Mouse (Mus musculus): ENCODE results near the gene Yjefn3.

Yjefn3 gene

DNA sequence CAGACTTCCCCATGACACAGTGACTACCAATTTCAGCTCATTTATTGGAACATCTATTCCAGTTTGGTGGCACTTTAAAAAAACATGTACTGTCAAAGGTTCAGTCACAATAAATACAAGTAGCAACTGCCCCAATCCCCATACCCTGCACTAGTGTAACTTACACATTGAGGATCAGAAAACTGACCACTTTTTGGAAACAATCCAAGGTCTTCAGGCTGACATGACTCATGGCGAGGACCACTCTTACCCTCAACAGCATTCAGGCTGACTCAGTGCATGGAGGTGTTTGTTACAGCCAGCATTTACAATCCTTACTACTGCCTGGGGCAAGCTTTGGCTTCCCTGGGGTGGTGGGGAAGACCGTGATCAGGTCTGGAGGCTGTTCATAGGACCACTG, 4.6 kb upstream of the Yjefn3 start:
- no peak for DNase-seq (ENCODE audit: low spot score in 2 of 2)

DNA sequence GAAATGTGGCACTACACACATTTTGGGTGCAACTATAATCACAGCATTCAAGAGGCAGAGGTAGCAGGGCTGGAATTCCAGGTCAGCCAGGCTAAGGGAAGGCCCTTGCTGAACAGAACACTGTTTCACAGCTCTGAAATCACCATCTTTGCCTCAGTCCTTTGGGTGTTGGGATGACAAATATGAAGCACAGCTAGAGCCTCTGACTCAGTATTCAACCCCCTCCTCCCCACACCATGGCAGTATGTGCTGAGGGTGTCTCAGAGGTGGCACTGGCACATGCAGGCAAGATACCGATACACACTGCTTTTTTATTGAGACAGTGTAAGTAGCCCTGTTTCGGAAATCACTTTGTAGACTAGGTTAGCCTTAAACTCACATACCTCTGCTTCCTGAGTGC, 3.7 kb upstream of the Yjefn3 start:
- no peak for DNase-seq (ENCODE audit: low spot score in 2 of 2)

DNA sequence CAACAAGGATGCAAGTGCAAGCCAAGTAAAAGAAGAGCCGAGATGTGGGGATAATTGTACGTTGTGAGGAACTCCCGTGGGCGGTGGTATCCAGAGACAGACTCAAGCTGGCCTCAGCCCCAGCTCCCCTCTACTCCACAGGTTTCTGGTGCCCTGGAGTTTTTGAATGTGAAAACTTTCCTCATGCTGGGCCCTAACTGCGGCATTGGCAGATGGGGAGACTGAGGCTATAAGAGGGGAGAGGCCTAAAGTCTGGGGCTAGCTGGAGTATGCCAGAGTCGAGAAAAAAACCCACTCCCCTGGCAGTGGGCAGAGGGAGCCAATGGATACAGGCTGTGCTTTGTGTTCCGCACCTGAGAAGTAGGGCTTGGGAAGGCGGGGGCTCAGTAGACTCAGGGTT, 1.6 kb upstream of the Yjefn3 start:
- DNase-seq (ENCODE audit: low spot score in 2 of 2), result no peak

- DNase-seq (ENCODE audit: low spot score in 2 of 2), result peak; percentile 99
These were observed 591 bp upstream of the Yjefn3 start for GRCm38 (mm10) chr8:69903063-69903542.

- DNase-seq (ENCODE audit: low spot score in 2 of 2), result peak; percentile 94
These were observed 889 bp downstream of the Yjefn3 start for GRCm38 (mm10) chr8:69901484-69902162.

DNA sequence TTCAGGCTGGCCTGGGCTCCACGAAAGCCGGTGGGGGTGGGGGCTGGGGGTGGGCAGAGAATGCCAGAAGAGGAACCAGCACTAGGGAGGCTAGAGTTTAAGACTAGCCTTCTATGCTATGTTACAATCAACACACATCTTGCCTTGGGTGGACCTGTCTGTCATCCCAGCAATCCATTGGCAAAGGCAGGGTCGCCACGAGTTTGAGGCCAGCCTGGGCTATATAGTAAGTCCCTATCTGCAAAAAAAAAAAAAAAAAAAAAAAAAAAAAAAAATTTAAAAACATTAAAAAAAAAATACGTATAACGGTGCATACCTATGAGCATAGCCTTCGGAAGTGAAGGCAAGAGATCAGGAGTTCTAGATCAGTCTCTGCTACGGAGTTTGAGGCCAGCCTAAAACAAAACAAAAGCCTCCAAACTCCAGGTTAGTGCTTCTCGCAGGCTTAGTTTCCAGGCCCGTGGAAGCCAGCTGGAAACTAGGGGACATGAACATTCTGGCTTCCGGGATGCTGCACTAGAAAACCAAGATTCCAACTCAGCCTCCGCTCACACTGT, 1.5 kb downstream of the Yjefn3 start:
- no peak for DNase-seq (ENCODE audit: low spot score in 2 of 2)

DNA sequence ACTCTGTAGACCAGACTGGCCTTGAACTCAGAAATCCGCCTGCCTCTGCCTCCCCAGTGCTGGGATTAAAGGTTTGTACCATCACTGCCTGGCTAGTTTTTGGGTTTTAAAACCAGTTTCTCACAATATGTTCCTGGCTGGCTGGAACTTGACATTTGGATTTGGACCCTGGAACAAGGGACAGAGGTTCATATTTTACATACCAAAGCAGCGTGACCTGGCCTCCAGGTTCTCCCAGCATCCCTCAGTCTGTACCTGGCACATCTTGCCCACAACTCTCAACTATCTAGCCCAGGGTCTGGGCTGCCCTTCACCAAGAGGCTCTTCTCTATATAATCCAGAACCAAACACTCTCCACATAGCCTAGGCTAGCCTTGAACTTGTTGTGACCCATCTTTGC, 2.6 kb downstream of the Yjefn3 start:
- DNase-seq (ENCODE audit: low spot score in 2 of 2), result no peak

DNA sequence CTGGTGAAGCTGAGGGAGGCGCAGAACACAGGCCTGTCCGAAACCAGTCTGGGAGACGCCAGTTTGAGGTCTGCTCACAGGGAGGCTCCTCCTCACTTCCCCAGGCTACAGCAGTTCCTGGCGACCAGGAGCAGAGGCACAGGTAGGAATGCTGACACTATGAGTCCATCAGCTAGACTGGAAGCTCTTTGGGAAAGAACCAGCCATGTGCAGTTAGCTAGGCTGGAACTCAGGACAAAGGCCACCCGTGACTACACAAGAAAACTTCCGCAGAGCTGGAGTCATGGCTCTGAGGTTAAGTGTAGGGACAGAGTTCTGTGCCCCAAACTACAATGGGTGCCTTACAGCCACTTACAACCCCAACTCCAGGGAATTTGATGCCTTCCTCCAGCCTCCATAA, 4.7 kb downstream of the Yjefn3 start:
- no peak for DNase-seq (ENCODE audit: low spot score in 2 of 2)

- DNase-seq (ENCODE audit: low spot score in 2 of 2), result no peak
These were observed 6.6 kb downstream of the Yjefn3 start for GRCm38 (mm10) chr8:69895772-69896451.

DNA sequence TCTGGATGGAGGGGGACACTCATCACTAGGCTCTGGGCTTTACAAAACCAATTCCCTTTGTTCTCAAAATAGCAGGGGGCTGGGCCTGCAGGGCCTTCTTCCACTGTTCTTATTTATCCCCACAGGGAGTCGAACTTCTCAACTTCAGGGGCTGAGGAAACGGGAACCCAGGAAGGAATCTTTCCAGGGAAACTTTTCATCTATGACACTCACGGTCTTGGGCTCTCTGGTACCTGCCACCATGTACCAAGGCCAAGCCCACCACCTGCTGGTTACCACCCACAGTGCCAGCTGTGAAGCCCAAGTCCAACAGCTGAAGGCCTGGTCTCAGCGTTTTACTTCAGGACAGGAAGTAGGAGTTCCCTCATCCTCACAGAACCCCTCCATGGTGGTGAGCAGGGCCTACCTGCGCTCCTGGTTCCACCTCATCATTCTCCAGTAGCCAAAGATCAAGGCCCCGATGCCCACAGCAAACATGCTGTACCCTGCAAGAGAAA, 7.6 kb downstream of the Yjefn3 start:
- DNase-seq (ENCODE audit: low spot score in 2 of 2), result no peak

- DNase-seq (ENCODE audit: low spot score in 2 of 2), result peak in 1 of 2 experiments; percentile 36
These were observed 8.6 kb downstream of the Yjefn3 start for GRCm38 (mm10) chr8:69893863-69894262.

GRCm38 (mm10) chr8:69890813-69891241, 11.7 kb downstream of the Yjefn3 start:
- DNase-seq (ENCODE audit: low spot score in 2 of 2), result peak; percentile 37 to 65

DNA sequence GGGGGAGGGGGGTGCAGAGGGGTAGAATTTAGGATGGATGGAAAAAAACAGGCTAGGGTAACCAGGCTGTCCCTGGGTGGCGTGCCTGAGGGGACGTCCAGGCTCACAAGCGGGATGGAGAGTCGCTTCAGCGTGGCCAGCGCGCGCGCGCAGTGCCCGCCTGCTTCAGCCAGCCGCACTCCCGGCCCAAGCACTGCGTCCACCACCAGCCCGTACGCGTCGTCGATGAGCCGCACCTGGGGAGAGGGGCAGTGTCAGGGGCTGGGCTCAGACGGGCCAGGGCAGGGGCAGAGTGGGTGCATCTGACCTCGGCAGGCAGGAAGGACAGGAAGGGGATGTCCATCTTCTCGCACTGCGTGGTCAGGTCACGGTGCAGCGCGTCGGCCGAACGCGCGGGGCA, 13.6 kb downstream of the Yjefn3 start:
- no peak for DNase-seq (ENCODE audit: low spot score in 2 of 2)

- no peak for DNase-seq (ENCODE audit: low spot score in 2 of 2)
These were observed 14.2 kb downstream of the Yjefn3 start for GRCm38 (mm10) chr8:69888244-69888866.

GRCm38 (mm10) chr8:69887289-69888243, 14.9 kb downstream of the Yjefn3 start, which contains the start of gene Cilp2:
Cilp2 (minus strand) TSS chr8:69887687.
- DNase-seq (ENCODE audit: low spot score in 2 of 2), result no peak

GRCm38 (mm10) chr8:69884141-69884540, 18.4 kb downstream of the Yjefn3 start:
- no peak for DNase-seq (ENCODE audit: low spot score in 2 of 2)

GRCm38 (mm10) chr8:69882833-69883600, 19.5 kb downstream of the Yjefn3 start:
- no peak for DNase-seq (ENCODE audit: low spot score in 2 of 2)

DNA sequence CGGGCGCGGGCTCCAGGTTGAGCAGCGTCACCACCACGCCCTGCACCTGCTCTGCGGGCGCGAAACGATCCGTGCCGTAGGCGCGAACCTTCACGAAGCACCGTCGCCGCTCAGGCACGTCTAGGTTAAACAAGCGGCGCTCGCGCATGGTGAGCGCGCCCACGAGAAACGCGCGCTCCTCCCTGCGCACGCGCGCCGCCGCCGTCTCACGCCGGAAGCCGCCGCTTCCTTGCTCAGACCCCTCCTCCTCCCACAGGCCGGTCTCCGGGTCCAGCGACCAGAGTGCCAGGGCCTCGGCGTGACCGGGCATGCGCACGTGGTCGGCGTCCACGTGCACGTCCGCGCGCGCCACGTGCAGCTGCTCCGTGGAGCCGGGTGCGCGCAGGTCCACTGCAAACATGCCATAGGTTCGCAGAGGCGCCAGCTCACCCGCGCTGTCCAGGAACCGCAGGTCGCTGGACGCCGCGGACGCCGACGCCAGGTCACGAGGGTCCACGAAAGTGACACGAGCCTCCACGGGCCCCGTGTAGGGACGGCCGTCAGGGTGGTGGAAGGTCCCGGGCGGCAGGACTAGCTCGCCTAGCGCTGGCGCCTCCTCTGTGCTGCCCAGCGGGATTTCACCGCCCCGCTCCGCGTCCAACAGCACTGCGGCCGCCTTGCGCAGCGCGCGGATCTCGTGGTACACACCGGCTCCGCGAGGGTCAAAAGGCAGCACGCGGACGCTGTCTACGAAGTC, 20.3 kb downstream of the Yjefn3 start:
- peak; percentile 48 to 54 for DNase-seq (ENCODE audit: low spot score in 2 of 2)

DNA sequence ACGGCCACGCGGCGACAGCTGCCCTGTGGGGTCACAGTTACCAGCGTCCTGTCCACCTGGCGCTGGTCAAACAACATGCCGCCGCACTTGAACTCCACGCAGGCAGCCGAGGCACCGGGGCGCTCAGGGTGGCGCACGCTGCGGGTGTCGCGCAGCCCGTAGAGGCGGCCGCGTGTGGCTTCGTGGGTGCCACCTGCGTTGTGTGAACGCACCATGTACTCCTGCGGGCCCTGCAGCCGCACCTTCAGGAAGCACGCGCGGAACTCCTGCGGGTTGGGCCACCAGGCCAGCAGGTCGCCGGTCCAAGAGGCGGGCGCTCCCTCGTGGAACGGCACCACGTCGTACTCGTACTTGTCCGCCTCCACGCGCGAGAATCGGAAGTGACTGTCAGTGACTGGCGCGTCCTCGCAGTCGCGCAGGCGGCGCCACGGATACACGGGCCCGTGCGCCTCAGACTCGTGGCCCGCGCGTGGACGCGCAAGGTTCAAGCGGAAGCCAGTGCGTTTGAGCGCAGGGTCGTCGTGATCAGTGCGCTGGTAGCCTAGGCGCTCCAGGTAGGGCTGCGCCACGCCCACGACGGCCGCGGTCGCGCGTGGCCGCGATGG, 21.1 kb downstream of the Yjefn3 start:
- DNase-seq (ENCODE audit: low spot score in 2 of 2), result no peak

All from frontal cortex, postnatal 14 days (tissue).